Mouse (Mus musculus): ENCODE measurements around the gene Epas1.

The Epas1 gene

GRCm38 (mm10) chr17:86753130-86753821, at the start of gene Epas1:
TSS of gene Epas1 (plus strand) at chr17:86753700.
- peak; percentile 87 for DNase-seq (ENCODE audit: low read depth, low spot score)

- no peak for DNase-seq (ENCODE audit: low read depth, low spot score)
Measured at GRCm38 (mm10) chr17:86705236-86705635, 48.3 kb upstream of the Epas1 start.

- no peak for DNase-seq (ENCODE audit: low read depth, low spot score)
Measured at GRCm38 (mm10) chr17:86706467-86706866, 47.0 kb upstream of the Epas1 start.

GRCm38 (mm10) chr17:86709803-86710202, 43.7 kb upstream of the Epas1 start:
- no peak for DNase-seq (ENCODE audit: low read depth, low spot score)

- no peak for DNase-seq (ENCODE audit: low read depth, low spot score)
Measured at GRCm38 (mm10) chr17:86710379-86710778, 43.1 kb upstream of the Epas1 start.

- DNase-seq (ENCODE audit: low read depth, low spot score): no peak
Measured at GRCm38 (mm10) chr17:86711949-86712348, 41.6 kb upstream of the Epas1 start.

GRCm38 (mm10) chr17:86712601-86713000, 40.9 kb upstream of the Epas1 start:
- DNase-seq (ENCODE audit: low read depth, low spot score): no peak

GRCm38 (mm10) chr17:86713591-86713990, 39.9 kb upstream of the Epas1 start:
- DNase-seq (ENCODE audit: low read depth, low spot score): peak; percentile 33

- no peak for DNase-seq (ENCODE audit: low read depth, low spot score)
Measured at GRCm38 (mm10) chr17:86724786-86725415, 28.6 kb upstream of the Epas1 start.

GRCm38 (mm10) chr17:86726480-86726879, 27.0 kb upstream of the Epas1 start:
- DNase-seq (ENCODE audit: low read depth, low spot score): no peak

- no peak for DNase-seq (ENCODE audit: low read depth, low spot score)
Measured at GRCm38 (mm10) chr17:86727031-86727430, 26.5 kb upstream of the Epas1 start.

- DNase-seq (ENCODE audit: low read depth, low spot score): no peak
Measured at GRCm38 (mm10) chr17:86731273-86731672, 22.2 kb upstream of the Epas1 start.

GRCm38 (mm10) chr17:86732024-86732423, 21.5 kb upstream of the Epas1 start:
- DNase-seq (ENCODE audit: low read depth, low spot score): peak; percentile 56

GRCm38 (mm10) chr17:86732522-86732921, 21.0 kb upstream of the Epas1 start:
- no peak for DNase-seq (ENCODE audit: low read depth, low spot score)

- no peak for DNase-seq (ENCODE audit: low read depth, low spot score)
Measured at GRCm38 (mm10) chr17:86733644-86734043, 19.9 kb upstream of the Epas1 start.

- DNase-seq (ENCODE audit: low read depth, low spot score): no peak
Measured at GRCm38 (mm10) chr17:86738477-86738876, 15.0 kb upstream of the Epas1 start.

GRCm38 (mm10) chr17:86743351-86743941, 10.1 kb upstream of the Epas1 start:
- DNase-seq (ENCODE audit: low read depth, low spot score): no peak

- no peak for DNase-seq (ENCODE audit: low read depth, low spot score)
Measured at GRCm38 (mm10) chr17:86744943-86745342, 8.6 kb upstream of the Epas1 start.

GRCm38 (mm10) chr17:86751373-86751871, 2.1 kb upstream of the Epas1 start:
- no peak for DNase-seq (ENCODE audit: low read depth, low spot score)

- DNase-seq (ENCODE audit: low read depth, low spot score): peak; percentile 15
Measured at GRCm38 (mm10) chr17:86753931-86754805, 668 bp downstream of the Epas1 start.

- DNase-seq (ENCODE audit: low read depth, low spot score): peak; percentile 24
Measured at GRCm38 (mm10) chr17:86754806-86755571, 1.5 kb downstream of the Epas1 start.

All from mesoderm, embryonic 11.5 days (tissue).